Mouse (Mus musculus) embryonic stem cell, embryonic (primary cell): Measurements from ENCODE around the gene Vsig10.

Experiments
- CTCF ChIA-PET, 4 experiments: fragments of 300-600 bp in 2 of 4; fragments of 350-600 bp in 2 of 4; sonication (Branson Sonifier 250); formaldehyde crosslinking; loops; one replicate each; lab custom pipeline; 2022; ENCODE audit warnings: inconsistent platforms in 2 of 4; lab: Charles Lee
- POLR2A ChIA-PET, 4 experiments: fragments of 300-600 bp in 2 of 4; fragments of 350-600 bp in 2 of 4; sonication (Branson Sonifier 250); formaldehyde crosslinking; loops; one replicate each; lab custom pipeline; 2022; ENCODE audit warnings: antibody characterized with exemption in 4 of 4, inconsistent platforms in 1 of 4; lab: Charles Lee

Gene Vsig10

GRCm38 (mm10) chr5:117318741-117319629 lies at the start of gene Vsig10:
TSS of gene Vsig10 (plus strand) at chr5:117319083.
- CTCF ChIA-PET = interaction anchor here (0.6 to 2.1 kb wide), 7 partner anchors 11 to 136 kb away, joined by 3 to 18 read pairs (median 3); no protein-coding TSS in a partner anchor
- POLR2A ChIA-PET = interaction anchor here in 3 of 4 experiments (0.5 to 12.2 kb wide), 26 partner anchors 8 to 1341 kb away, joined by 3 to 164 read pairs (median 4); partner anchors contain the start of genes Wsb2 (in 2 of the 3) and Pebp1 (in 1 of the 3)

GRCm38 (mm10) chr5:117269395-117269794 lies 49.5 kb upstream of the Vsig10 start:
- ChIA-PET POLR2A (interaction anchor here in 3 of 4 experiments (1.1 to 1.9 kb wide), 4 partner anchors 13 to 22 kb away, joined by 3 to 7 read pairs (median 4); partner anchors contain the start of gene Pebp1 (in 1 of the 3)), CTCF (interaction anchor here (0.5 to 1.1 kb wide), 9 partner anchors 8 to 1327 kb away, joined by 3 to 6 read pairs (median 4); no protein-coding TSS in a partner anchor)

GRCm38 (mm10) chr5:117271945-117272344 lies 46.9 kb upstream of the Vsig10 start:
- CTCF ChIA-PET = interaction anchor here in 1 of 4 experiments (0.5 kb wide), 1 partner anchor 15 kb away, joined by 3 read pairs; no protein-coding TSS in a partner anchor

GRCm38 (mm10) chr5:117274817-117275216 lies 44.1 kb upstream of the Vsig10 start:
- ChIA-PET CTCF (interaction anchor here in 2 of 4 experiments (0.6 to 0.9 kb wide), 4 partner anchors 41 to 97 kb away, joined by 3 to 6 read pairs (median 4); no protein-coding TSS in a partner anchor), POLR2A (interaction anchor here in 1 of 4 experiments (1.0 kb wide), 1 partner anchor 10 kb away, joined by 4 read pairs; no protein-coding TSS in a partner anchor)

More at GRCm38 (mm10) chr5:117271945-117272344, 46.9 kb upstream of the Vsig10 start:
- POLR2A ChIA-PET = interaction anchor here in 1 of 4 experiments (0.6 to 1.5 kb wide), 4 partner anchors 8 to 56 kb away, joined by 3 to 5 read pairs (median 3); partner anchors contain the start of gene Pebp1

GRCm38 (mm10) chr5:117277784-117278183 lies 41.1 kb upstream of the Vsig10 start:
- CTCF ChIA-PET = interaction anchor here (0.5 to 2.6 kb wide), 39 partner anchors 9 to 973 kb away, joined by 3 to 13 read pairs (median 3); partner anchors contain the start of gene Pebp1 (in 2 of the 4)
- POLR2A ChIA-PET = interaction anchor here in 3 of 4 experiments (0.6 to 2.1 kb wide), 11 partner anchors 9 to 689 kb away, joined by 3 to 12 read pairs (median 3); partner anchors contain the start of gene Pebp1 (in 2 of the 3)

GRCm38 (mm10) chr5:117278809-117279668 lies 39.8 kb upstream of the Vsig10 start:
- POLR2A ChIA-PET = interaction anchor here in 3 of 4 experiments (0.6 to 2.1 kb wide), 13 partner anchors 8 to 659 kb away, joined by 3 to 12 read pairs (median 4); partner anchors contain the start of gene Pebp1 (in 2 of the 3)
- CTCF ChIA-PET = interaction anchor here in 1 of 4 experiments (0.6 to 1.5 kb wide), 10 partner anchors 8 to 159 kb away, joined by 3 to 8 read pairs (median 3); partner anchors contain the start of genes Pebp1 and Taok3

- ChIA-PET CTCF (interaction anchor here in 1 of 4 experiments (0.6 to 1.4 kb wide), 8 partner anchors 8 to 160 kb away, joined by 3 to 4 read pairs (median 3); partner anchors contain the start of genes Pebp1 and Taok3), POLR2A (interaction anchor here in 3 of 4 experiments (0.6 to 2.0 kb wide), 8 partner anchors 9 to 28 kb away, joined by 3 to 9 read pairs (median 5); no protein-coding TSS in a partner anchor)
Measured at GRCm38 (mm10) chr5:117279669-117280050, 39.2 kb upstream of the Vsig10 start.

- POLR2A ChIA-PET = interaction anchor here in 2 of 4 experiments (0.7 to 1.3 kb wide), 3 partner anchors 10 to 24 kb away, joined by 3 to 4 read pairs (median 4); no protein-coding TSS in a partner anchor
Measured at GRCm38 (mm10) chr5:117281536-117281935, 37.3 kb upstream of the Vsig10 start.

GRCm38 (mm10) chr5:117282360-117282759 lies 36.5 kb upstream of the Vsig10 start:
- POLR2A ChIA-PET = interaction anchor here in 2 of 4 experiments (0.6 to 1.3 kb wide), 6 partner anchors 9 to 65 kb away, joined by 3 to 5 read pairs (median 4); no protein-coding TSS in a partner anchor
- CTCF ChIA-PET = interaction anchor here in 3 of 4 experiments (0.5 to 1.9 kb wide), 11 partner anchors 10 to 188 kb away, joined by 3 to 17 read pairs (median 4); no protein-coding TSS in a partner anchor

More at GRCm38 (mm10) chr5:117281536-117281935, 37.3 kb upstream of the Vsig10 start:
- CTCF ChIA-PET = interaction anchor here (0.5 to 1.9 kb wide), 13 partner anchors 8 to 675 kb away, joined by 3 to 17 read pairs (median 4); no protein-coding TSS in a partner anchor

GRCm38 (mm10) chr5:117284029-117284428 lies 34.9 kb upstream of the Vsig10 start:
- ChIA-PET CTCF (interaction anchor here in 1 of 4 experiments (0.5 to 1.2 kb wide), 2 partner anchors 169 to 1753 kb away, joined by 3 to 4 read pairs; no protein-coding TSS in a partner anchor), POLR2A (interaction anchor here in 1 of 4 experiments (1.0 kb wide), 1 partner anchor 9 kb away, joined by 4 read pairs; no protein-coding TSS in a partner anchor)

- ChIA-PET CTCF (interaction anchor here in 1 of 4 experiments (1.2 kb wide), 1 partner anchor 169 kb away, joined by 3 read pairs; no protein-coding TSS in a partner anchor), POLR2A (interaction anchor here in 2 of 4 experiments (0.6 to 1.0 kb wide), 3 partner anchors 10 to 242 kb away, joined by 3 to 4 read pairs (median 3); partner anchors contain the start of gene Wsb2 (in 1 of the 2))
Measured at GRCm38 (mm10) chr5:117284682-117285081, 34.2 kb upstream of the Vsig10 start.

GRCm38 (mm10) chr5:117285266-117285665 lies 33.6 kb upstream of the Vsig10 start:
- ChIA-PET CTCF (no interaction called here), POLR2A (interaction anchor here in 1 of 4 experiments (0.6 kb wide), 1 partner anchor 243 kb away, joined by 3 read pairs; no protein-coding TSS in a partner anchor)

- ChIA-PET CTCF (interaction anchor here in 3 of 4 experiments (0.5 to 9.0 kb wide), 7 partner anchors 8 to 1083 kb away, joined by 3 to 322 read pairs (median 7); no protein-coding TSS in a partner anchor), POLR2A (interaction anchor here in 3 of 4 experiments (0.6 to 9.2 kb wide), 16 partner anchors 9 to 434 kb away, joined by 3 to 244 read pairs (median 5); partner anchors contain the start of genes Ksr2 (in 1 of the 3) and Wsb2 (in 1 of the 3))
Measured at GRCm38 (mm10) chr5:117286286-117286685, 32.6 kb upstream of the Vsig10 start.

- ChIA-PET CTCF (interaction anchor here (0.5 to 9.0 kb wide), 25 partner anchors 8 to 1466 kb away, joined by 3 to 322 read pairs (median 4); partner anchors contain the start of gene Taok3 (in 1 of the 4)), POLR2A (interaction anchor here in 3 of 4 experiments (0.6 to 9.2 kb wide), 54 partner anchors 9 to 433 kb away, joined by 3 to 244 read pairs (median 4); partner anchors contain the start of genes Ksr2 (in 2 of the 3), Suds3 (in 2 of the 3), Taok3 (in 2 of the 3) and Wsb2 (in 1 of the 3))
Measured at GRCm38 (mm10) chr5:117286831-117287822, 31.8 kb upstream of the Vsig10 start, which contains the start of gene Pebp1. TSS of gene Pebp1 (minus strand) at chr5:117287625.
